Mouse (Mus musculus): ENCODE measurements around the gene Cdc37l1.

GRCm38 (mm10) chr19:28969231-28969630 is 20.9 kb upstream of the Cdc37l1 start:
- TF ChIP-seq CTCF (IDR thresholded peaks at IDR 0.05; ENCODE audit: low read depth): no peak
- TF ChIP-seq EP300 (IDR thresholded peaks at IDR 0.05; ENCODE audit: low read depth): no peak

Measured in heart, postnatal 0 days (tissue).